Mouse (Mus musculus): ENCODE results near the gene Myh14.

Myh14 gene

GRCm38 (mm10) chr7:44670803-44671202, at the start of gene Myh14:
TSS of gene Myh14 (minus strand) at chr7:44670843.
- under 1% methylated on average over 23 of the region's 23 CpGs for WGBS

GRCm38 (mm10) chr7:44709881-44710280, 39.2 kb upstream of the Myh14 start:
- WGBS, result 84% methylated on average over 5 of the region's 5 CpGs

GRCm38 (mm10) chr7:44708574-44708973, 37.9 kb upstream of the Myh14 start, which contains the start of gene Izumo2:
TSS of gene Izumo2 (plus strand) at chr7:44708742.
- WGBS, result 84% methylated on average over 14 of the region's 14 CpGs

- WGBS, result 91% methylated on average over 6 of the region's 6 CpGs
Observed at GRCm38 (mm10) chr7:44708093-44708492, 37.5 kb upstream of the Myh14 start.

- 90% methylated on average over 5 of the region's 5 CpGs for WGBS
Observed at GRCm38 (mm10) chr7:44707169-44707675, 36.6 kb upstream of the Myh14 start.

GRCm38 (mm10) chr7:44705086-44705485, 34.4 kb upstream of the Myh14 start:
- WGBS, result 89% methylated on average over 4 of the region's 4 CpGs

GRCm38 (mm10) chr7:44704363-44704762, 33.7 kb upstream of the Myh14 start:
- 53% methylated on average over 3 of the region's 3 CpGs for WGBS

GRCm38 (mm10) chr7:44702985-44703384, 32.3 kb upstream of the Myh14 start:
- 85% methylated on average over 8 of the region's 8 CpGs for WGBS

- WGBS, result 26% methylated on average over 6 of the region's 6 CpGs
Observed at GRCm38 (mm10) chr7:44701921-44702320, 31.3 kb upstream of the Myh14 start.

GRCm38 (mm10) chr7:44697980-44698379, 27.3 kb upstream of the Myh14 start:
- WGBS, result 70% methylated on average over 7 of the region's 7 CpGs

GRCm38 (mm10) chr7:44697191-44697710, 26.6 kb upstream of the Myh14 start:
- WGBS, result 37% methylated on average over 20 of the region's 20 CpGs

- 92% methylated on average over 4 of the region's 4 CpGs for WGBS
Observed at GRCm38 (mm10) chr7:44695223-44695622, 24.6 kb upstream of the Myh14 start.

GRCm38 (mm10) chr7:44693427-44694175, 23.0 kb upstream of the Myh14 start:
- WGBS, result 82% methylated on average over 10 of the region's 10 CpGs

GRCm38 (mm10) chr7:44689331-44689730, 18.7 kb upstream of the Myh14 start:
- 76% methylated on average over 7 of the region's 7 CpGs for WGBS

- 67% methylated on average over 3 of the region's 3 CpGs for WGBS
Observed at GRCm38 (mm10) chr7:44688890-44689289, 18.2 kb upstream of the Myh14 start.

GRCm38 (mm10) chr7:44685531-44686402, 15.1 kb upstream of the Myh14 start:
- WGBS, result 68% methylated on average over 17 of the region's 17 CpGs

- WGBS, result 88% methylated on average over 8 of the region's 8 CpGs
Observed at GRCm38 (mm10) chr7:44683656-44684055, 13.0 kb upstream of the Myh14 start.

- whole genome bisulfite sequencing, result 35% methylated on average over 2 of the region's 2 CpGs
Observed at GRCm38 (mm10) chr7:44676611-44677010, 6.0 kb upstream of the Myh14 start.

GRCm38 (mm10) chr7:44676126-44676525, 5.5 kb upstream of the Myh14 start:
- WGBS, result 48% methylated on average over 4 of the region's 4 CpGs

GRCm38 (mm10) chr7:44675171-44675570, 4.5 kb upstream of the Myh14 start:
- 44% methylated on average over 6 of the region's 6 CpGs for WGBS

GRCm38 (mm10) chr7:44674511-44674910, 3.9 kb upstream of the Myh14 start:
- 75% methylated on average over 4 of the region's 4 CpGs for WGBS

GRCm38 (mm10) chr7:44672193-44672592, 1.6 kb upstream of the Myh14 start:
- WGBS, result 91% methylated on average over 5 of the region's 5 CpGs

All from cerebral cortex, adult 2 months (tissue).